Mouse (Mus musculus): ENCODE data around the gene Npas3. TPM values are rescaled to one million over a fixed set of nuclear protein-coding genes. Genes with fewer than 3 reads are reported as not detected.

Gene Npas3
- total RNA-seq, 2 experiments from 2014 or later, result 42.9 to 61.7 TPM

DNA sequence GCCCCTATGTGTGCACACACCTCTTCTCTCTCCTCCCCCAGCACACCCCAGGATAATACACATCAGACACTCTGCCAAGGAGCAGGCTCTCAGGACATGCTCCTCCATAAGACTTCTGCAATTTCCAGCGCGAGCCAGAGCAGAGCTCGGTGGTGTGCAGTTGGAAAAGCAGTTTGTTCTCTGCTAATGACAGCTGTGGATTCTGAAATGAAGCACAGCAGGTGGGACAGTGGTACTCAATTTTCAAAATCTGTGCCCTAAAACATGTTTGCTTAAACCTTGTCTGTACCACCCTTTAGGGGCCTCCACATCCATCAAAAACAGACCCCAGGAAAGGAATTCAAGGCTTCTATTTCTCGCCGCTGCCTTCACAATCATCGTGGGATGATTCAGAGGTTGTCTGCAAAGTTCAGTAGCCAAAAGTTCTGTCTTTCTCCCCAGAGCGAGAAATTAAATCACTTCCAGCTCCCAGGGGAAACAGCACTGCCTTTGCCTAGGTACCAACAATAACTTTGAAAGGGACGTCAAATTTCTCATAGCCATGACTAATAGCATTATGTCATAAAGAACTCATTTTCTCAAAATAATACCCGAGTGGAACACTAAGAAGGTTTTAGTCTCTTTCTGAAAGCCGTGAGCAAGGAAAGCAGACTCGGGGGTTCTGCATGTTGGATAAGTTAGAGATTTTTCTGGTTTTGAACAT is 533.5 kb downstream of the Npas3 start:
- DNase-seq (ENCODE audit: low spot score in 2 of 2), result no peak

DNA sequence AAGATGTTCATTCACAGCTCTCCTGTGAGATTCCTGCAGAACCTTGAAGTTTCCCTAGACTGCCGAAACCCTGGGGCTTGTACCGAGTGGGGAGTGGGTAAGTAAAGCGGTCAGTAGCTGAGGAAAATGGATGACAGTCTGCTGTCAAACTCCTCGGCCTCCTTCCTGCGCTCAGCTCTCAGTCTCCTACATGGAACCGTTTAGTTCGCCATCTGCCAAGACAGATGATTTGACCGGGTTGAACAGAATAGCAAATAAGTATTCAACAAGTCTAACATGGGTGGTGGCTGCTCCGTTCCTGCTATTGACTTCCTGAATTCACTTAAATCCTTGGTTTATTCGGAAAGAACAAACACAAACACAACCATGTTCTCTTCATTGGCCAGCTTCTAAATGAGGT is 541.0 kb downstream of the Npas3 start:
- no peak for DNase-seq (ENCODE audit: low spot score in 2 of 2)

DNA sequence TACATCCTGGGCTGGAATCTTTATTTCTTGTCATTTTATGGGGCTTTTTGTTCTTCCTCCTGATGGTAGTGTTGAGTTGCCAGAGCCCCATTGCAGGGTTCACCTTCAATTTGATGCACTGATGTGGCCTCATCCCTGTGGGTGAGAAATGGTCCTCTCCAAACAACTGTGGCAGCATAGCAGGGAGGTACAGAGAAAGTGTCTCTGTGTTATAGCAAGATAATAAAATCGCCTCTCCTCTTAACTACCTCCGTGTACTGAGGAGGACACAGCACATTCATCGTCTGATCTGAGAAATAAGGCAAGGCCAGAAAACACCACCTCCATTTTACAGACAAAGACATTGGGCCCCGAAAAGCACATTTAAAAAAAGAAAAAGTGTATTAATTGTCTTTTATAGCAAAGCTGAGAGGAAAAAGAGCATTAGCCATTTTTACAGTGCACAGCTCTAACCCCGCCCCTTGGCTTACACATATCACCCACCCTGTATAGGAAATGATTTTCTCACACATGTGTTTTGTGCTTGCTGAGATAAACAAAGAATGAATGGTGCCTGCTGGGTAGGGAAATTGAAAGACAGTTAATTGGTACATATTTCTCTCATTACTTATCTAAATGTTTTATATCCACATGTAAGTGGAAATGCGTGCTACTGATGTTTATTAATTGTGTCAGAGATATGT is 546.4 kb downstream of the Npas3 start:
- DNase-seq (ENCODE audit: low spot score in 2 of 2), result no peak

DNA sequence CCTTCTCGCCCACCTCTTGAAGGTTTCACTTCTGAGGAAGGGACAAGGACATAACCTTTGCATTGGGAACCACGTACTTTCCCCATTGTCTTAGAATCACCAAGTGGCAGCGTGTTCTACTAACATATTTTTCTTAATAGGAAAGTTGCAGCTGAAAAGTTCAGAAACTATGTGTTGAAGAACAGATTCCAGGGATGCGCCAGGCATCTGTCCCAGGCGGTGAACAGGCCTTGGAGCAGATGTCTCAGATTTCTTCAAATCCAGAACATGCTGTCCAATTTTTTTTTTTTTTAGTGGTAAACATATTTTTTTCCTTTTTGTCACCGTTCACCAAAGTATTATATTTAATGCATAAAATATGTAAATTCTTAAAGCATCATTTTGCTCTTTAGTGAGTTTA is 553.4 kb downstream of the Npas3 start:
- DNase-seq (ENCODE audit: low spot score in 2 of 2), result peak; percentile 38 to 46

DNA sequence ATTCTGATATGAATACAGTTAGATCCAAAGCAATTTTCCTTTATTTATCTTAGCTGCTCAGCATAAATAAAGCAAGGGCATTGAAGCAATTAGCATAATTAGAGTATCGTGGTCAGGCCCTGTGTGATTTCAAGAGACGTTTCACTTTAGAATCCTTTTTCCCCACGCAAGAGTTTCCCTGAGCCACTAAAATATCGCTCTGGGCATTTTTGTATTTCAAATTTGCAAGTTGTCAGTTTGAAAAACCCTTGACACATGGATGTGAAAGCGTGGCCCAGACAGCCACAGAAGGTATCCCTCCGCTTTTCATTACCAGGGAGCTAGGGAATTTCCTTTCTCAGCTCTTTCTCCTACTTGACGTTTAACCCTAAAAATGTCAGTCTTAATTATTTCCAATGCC is 553.9 kb downstream of the Npas3 start:
- DNase-seq (ENCODE audit: low spot score in 2 of 2), result no peak

DNA sequence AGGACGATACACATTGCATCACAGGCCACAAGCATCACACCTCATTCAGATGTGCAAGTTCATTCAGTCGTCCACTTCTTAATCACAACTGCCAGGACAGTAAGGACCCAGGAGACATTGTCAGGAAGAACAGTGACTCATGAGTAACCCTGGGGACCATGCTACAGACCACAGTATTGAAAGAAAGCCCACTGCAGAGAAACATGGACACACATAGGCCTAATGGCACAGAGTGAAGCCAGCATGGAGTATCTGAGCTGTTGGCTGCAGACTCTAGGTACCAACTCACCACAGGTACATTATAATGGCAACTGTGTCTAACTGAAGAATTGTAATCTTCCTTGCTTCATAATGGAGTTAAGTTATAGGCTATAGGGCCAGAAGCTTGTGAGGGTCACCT is 561.6 kb downstream of the Npas3 start:
- no peak for DNase-seq (ENCODE audit: low spot score in 2 of 2)

DNA sequence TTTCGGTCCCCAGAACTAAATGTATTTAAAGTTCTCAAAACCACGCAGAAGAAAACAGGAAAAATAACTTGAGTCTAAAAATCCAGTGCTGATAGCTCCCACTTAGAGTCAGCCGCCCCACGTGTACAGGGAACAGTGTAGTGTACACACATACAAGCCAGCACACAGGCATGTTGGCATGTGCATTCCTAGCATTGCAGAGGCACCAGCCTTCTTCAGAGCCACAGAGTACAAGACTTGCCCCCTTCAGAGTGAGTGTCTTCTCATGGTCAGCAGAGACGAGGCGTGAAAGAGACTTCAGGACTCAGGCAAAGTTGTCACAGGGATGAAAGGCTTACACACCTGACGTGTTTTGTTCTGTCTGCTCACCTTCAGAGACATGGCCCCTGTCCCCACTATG is 565.8 kb downstream of the Npas3 start:
- no peak for DNase-seq (ENCODE audit: low spot score in 2 of 2)

DNA sequence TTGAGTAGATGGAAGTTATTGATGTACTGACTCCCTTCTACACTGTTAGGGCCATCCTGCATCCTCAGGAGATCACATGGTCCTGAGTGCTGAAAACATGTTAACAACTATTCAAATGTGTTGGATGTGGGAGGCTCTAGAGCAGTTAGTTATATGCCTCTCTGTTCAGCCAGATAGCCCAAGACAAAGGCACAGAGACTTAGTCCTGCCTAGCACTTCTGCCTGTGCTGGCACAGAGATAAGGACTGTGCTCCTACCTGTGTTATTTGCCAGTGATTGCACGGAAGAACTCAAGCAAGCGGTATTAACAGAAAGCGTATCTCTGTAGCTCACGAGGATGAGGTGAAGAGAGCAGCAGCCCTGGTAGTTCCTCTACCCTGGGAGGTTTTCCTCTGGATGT is 571.5 kb downstream of the Npas3 start:
- DNase-seq (ENCODE audit: low spot score in 2 of 2), result no peak

DNA sequence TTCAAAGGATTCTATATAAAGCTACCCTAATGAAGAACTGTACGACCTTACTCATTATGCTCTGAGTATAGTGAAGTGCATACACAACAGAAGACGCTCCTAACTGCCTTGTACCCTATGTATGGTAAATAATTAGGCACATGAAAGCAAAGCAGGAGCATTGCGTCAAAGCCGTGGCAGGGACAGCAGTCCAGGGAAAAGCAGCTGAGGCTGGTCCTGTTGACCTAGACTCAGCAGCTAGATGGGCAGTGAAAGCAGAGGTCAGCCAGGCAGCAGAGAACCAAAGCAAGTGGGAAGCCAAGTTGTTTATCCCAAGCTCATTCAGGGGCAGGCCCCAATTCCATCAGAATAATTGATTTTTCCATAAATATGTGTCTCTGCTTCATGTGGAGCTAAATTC is 574.4 kb downstream of the Npas3 start:
- no peak for DNase-seq (ENCODE audit: low spot score in 2 of 2)

DNA sequence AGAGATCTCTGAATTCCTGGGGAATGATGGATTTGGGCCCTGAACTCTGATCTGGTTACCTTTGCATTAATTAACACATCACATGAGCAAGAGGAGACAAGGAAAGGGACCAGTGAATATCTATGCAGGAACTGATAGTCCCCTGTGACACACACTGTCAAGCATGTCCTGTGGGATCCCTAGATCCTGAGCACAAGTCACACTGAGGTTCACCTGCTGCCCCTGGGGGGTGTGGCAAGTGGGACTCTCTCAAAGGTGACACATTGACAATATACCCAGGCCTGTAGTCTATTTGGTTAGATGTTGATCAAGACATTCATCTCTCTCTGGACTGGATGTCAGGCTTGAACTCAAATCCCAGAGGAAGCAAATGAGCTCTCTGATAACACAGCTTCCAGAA is 576.8 kb downstream of the Npas3 start:
- DNase-seq (ENCODE audit: low spot score in 2 of 2), result no peak

DNA sequence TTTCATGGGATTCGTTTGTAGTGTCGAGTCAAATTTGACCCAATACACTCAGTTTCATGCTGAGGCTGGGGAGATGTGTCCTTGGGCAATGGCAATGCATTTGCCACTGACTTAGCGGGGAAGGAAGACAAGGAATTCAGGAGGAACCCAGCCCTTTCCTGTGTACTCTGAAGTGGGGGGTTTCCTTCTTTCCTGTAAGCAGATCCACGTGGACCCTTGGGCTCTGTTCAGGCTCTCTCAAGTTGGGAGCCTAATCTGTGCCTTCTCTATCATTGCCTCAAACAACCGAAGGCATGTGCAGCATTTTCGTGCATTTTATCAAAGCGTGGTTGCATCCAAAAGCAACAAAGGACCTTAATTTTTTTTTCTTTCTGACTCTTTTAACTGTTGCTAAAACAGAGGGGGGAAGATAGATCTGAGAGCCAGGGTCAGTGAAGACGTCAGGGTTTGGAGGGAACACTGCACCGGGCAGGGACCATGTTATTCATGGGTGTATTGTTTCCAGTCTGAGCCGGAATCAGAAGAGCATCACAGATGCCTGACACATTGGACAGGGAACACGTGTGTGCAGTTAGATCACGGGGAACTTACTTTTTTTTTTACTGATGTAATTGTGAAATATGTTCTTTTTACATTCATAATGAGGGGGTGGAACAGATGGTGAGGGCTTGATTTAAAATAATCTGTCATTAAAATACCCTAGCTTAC is 577.6 kb downstream of the Npas3 start:
- DNase-seq (ENCODE audit: low spot score in 2 of 2), result no peak

DNA sequence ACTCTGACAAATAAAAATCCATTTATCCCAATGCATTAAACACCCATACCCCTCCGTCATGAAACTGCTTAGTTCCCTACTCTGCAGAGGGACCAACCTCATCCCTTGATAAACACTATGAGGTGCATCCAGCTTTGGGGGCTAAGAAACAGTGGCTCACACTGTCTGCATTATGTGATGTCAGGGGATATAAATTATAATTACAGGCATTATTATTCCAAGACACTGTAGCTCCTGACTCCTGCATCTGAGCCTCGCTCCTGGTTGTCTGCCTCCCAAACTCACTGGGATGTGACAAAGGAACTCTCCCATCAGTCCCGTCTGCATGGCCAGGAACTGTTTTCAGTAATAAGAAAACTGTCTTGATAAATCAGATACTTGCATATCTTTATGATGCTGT is 578.3 kb downstream of the Npas3 start:
- no peak for DNase-seq (ENCODE audit: low spot score in 2 of 2)

DNA sequence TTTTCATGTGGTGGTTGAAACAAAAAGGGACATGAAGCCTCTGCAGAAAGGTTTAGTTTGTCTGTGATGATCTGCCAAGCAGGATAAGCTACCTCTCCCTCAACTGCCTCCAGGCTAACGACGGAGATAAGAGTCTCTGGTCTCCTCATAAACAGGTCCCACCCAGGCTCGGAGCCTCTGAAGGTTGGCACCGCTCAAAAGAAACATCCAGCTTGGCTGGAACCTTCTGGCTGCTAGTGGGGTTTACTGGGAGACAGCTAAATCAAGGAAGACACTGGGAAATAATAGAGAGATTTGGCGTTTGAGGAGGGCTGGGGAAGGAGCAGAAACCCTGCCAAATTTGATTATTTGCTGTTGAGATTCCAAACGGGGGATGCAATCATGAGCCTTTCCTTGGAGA is 584.1 kb downstream of the Npas3 start:
- no peak for DNase-seq (ENCODE audit: low spot score in 2 of 2)

DNA sequence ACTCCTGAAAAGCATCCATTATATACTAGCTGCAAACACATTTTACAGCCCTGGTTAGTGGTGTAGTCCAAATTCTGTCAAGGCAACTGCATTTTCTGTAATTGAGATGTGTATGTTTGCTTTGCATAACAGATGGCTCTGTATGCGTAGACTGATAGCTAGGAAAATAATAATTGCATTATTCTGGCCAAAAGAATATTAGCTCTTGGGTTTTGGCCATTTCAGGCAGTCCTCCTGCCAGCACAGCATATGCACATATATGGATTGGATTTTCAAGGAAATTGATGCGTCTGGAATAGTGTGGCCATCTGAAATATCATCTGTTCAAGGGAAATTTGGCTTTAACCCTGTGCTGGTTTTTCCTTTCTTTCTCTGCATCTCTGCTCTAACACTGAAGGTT is 584.9 kb downstream of the Npas3 start:
- no peak for DNase-seq (ENCODE audit: low spot score in 2 of 2)

DNA sequence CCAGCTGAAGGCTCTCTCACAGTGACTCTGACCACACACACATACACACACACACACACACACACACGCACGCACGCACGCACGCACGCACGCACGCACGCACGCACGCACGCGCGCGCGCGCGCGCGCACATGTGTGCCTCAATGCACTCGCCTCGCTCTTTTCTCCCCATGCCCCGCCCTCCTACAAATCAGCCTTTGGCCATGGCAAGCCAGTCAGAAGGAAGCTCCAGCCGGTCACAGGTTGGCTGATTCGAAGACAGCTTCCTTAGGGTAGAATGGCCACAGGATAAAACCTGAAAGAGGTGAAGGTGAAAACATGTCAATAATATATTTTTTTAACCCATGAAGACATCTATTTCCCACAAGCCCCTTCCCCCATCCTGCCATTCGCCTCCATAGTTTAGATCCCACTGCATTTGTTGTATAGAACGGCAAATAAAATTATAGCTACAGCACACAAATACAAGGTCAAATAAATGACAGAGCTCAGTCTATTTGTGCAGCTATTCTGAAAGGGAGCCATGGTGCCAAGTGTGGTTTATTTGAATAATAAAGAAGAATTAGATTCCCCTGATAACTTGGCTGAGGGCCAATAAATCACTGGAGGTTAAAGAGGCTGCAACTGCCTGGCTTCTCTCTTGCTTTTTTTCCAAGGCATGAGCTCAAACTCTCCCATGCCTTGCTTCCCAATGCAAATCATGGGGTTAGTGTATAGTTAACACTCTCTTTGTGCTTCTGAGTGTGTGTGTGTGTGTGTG is 587.7 kb downstream of the Npas3 start:
- no peak for DNase-seq (ENCODE audit: low spot score in 2 of 2)

DNA sequence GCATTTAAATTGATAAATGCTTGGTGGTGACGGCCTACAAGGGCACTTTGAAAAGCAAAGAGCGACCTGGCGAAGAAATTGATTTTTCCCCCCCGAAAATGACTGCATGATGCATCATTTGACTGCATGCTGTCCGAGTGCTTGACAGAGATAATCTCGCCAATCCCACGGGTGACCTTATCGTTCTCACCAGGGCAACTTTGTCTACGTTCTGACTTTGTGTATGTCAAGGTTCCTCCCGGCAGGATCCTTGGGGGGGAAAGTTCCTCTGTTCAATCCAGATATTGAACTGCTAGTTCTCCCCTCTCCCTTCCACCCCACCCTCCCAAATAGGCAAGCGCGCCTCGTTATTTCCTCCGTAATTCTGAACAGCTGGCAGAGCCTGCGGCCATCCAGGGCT is 588.9 kb downstream of the Npas3 start:
- DNase-seq (ENCODE audit: low spot score in 2 of 2), result no peak

DNA sequence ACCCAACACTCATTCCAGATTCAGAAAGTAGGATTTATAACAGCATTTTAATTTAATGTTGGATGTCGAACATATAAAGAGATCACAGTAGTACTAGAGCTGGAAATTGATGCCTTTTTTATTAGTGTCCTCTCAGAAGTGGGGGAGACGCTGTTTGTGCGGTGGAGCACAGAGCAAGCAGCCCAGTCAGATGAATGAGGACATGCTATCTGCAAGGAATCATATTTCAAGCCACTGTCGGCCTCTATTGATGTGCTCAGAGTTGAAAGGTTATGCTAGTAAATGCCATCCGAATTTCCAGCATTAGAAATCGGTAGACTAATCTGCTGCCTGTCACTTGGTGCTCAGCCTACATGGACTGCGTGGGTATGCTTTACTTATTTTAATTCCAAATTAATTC is 590.1 kb downstream of the Npas3 start:
- DNase-seq (ENCODE audit: low spot score in 2 of 2), result no peak

DNA sequence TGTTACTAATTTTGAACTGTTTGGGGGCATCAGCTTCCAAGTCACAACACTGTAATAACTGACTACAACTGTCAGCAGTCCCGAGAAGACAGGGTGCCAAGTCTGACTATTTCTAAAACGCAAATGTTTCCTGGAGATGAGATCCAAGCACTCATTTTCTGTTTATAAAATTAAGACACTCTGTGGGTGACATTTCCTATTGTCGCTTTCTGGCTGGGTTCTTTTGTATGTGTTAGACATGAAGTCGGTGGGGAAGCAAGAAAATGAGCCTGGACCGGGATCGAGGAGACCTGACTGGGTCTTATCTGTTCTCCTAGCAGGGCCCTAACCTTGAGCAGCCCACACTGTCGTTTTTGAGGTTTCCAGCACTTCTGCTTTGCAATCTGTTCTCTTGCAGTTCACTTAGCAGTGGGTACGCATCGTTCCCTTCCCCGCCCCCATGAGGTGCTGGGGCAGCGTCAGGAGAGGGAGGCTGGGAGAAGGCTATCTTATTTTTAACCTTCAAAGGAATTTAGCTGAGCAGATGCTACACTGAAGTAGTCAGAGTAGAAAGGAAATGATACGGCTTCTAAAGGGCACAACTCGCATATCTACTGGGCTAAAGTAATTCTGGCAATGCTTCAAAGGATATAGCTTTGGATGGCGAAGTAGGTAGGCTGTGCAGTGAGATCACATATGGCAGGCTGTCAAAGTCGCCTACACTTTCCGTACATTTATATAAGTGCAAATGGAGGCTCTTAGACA is 593.6 kb downstream of the Npas3 start:
- no peak for DNase-seq (ENCODE audit: low spot score in 2 of 2)

DNA sequence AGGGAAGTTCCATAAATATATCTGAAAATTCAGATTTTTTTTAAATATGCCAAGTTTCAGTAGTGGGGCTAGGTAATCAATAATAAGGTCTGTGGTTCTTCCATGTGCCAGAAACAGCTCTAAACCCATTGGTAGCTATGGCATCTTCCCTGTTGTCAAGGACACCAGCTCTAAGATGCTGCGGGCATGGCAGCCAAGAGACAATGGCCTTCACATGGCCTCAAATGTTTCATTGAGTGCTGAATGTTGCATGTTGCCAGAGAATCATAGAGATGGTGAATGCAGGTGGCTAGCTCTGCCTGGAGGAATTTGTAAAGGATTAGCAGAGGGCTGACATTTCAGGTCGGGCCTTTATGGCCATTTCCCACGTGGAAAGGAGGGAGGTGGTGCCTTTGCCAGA is 595.1 kb downstream of the Npas3 start:
- no peak for DNase-seq (ENCODE audit: low spot score in 2 of 2)

DNA sequence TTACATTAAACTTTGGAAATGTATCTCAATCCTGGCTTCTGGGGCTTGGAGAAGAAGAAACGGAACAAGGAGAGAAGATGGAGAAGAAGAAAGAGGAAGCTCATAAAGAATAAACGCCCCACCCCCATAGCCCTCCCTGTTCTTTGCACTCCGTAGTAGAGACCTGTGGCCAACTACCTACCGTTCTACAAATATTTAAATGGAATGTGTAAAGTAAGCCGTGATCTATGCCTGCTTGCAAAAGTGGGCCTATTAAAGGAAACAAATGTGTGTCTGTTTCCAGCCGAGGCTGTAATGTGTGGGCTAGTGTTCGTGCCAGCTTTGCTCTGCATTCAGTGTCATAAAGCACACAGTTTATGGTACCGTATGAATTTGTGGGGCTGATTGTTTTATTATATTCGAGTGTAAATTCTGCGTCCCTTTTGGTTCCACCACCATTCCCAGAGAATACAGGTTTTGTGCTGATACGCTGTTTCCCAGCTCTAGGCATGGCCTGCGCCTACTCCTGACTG is 597.7 kb downstream of the Npas3 start:
- DNase-seq (ENCODE audit: low spot score in 2 of 2), result no peak

DNA sequence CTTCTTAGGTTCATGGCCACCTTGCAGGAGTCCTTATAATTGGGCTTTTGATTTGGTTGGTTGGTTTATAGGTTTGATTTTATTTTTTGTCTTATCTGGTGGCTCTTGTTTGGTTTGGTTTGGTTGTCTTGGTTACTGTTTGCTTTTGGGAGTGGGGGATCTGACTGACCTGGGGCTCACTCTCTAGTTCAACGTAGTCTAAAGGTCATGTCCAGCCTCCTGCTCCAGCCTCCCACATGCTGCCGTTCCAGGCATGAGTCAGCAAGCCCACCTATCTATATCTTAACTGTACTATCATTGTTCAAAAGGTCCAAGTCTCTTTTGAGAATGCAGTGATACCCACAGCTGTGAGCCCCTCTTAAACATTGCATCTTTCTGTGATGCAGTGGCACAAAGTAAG is 600.8 kb downstream of the Npas3 start:
- no peak for DNase-seq (ENCODE audit: low spot score in 2 of 2)
